Mouse (Mus musculus) midbrain, embryonic 14.5 days (tissue): ENCODE results near the gene Hexim2. TPM values are rescaled to one million over a fixed set of nuclear protein-coding genes. Genes with fewer than 3 reads are reported as not detected.

Experiments
- ATAC-seq: fragments of 200-750 bp; cut with Nextera tagmentation; 2 replicates; pipeline ENCODE4 v1.8.0; 2017; ENCODE audit warnings: moderate number of reproducible peaks, moderate library complexity; ENCODE audit not compliant: low FRiP score, low TSS enrichment
- DNase-seq: peaks from one replicate; pipeline ENCODE4 v3.0.0-alpha.2; 2015
- H3K27ac ChIP-seq: fragments of 300-500 bp; sonication (generic); replicated peaks from 2 replicates; pipeline ENCODE4 v1.5.1; 2014; ENCODE audit warnings: mild to moderate bottlenecking, low read depth, low read length, moderate library complexity
- H3K27me3 ChIP-seq: fragments of 300-500 bp; sonication (generic); 2 replicates; pipeline ENCODE4 v1.6.1; 2014; ENCODE audit warnings: low read length, control low read depth, mixed read lengths; ENCODE audit not compliant: control insufficient read depth, insufficient read depth
- H3K36me3 ChIP-seq: fragments of 300-500 bp; sonication (generic); 2 replicates; pipeline ENCODE4 v1.6.1; 2014; ENCODE audit warnings: low read length, control low read depth; ENCODE audit not compliant: control insufficient read depth, insufficient read depth
- H3K4me1 ChIP-seq: fragments of 300-500 bp; sonication (generic); 2 replicates; pipeline ENCODE4 v1.6.1; 2014; ENCODE audit warnings: mild to moderate bottlenecking, antibody characterized with exemption, low read length, control low read depth; ENCODE audit not compliant: control insufficient read depth, insufficient read depth
- H3K4me2 ChIP-seq: fragments of 300-500 bp; sonication (generic); 2 replicates; pipeline ENCODE4 v1.6.1; 2014; ENCODE audit warnings: mild to moderate bottlenecking, low read length, moderate library complexity
- H3K4me3 ChIP-seq: fragments of 300-500 bp; sonication (generic); replicated peaks from 2 replicates; pipeline ENCODE4 v1.5.1; 2014; ENCODE audit warnings: low read depth, low read length
- H3K9ac ChIP-seq: fragments of 300-500 bp; sonication (generic); replicated peaks from 2 replicates; pipeline ENCODE4 v1.6.1; 2014; ENCODE audit warnings: mild to moderate bottlenecking, low read length, moderate library complexity
- H3K9me3 ChIP-seq: fragments of 300-500 bp; sonication (generic); 2 replicates; pipeline ENCODE4 v1.6.1; 2016; ENCODE audit warnings: low read length, control low read depth, mixed read lengths; ENCODE audit not compliant: control insufficient read depth
- WGBS: fragments of 180-500 bp; shearing (Covaris S2); extraction: QIAGEN DNeasy Blood & Tissue Kit; methylation state at CpG from one replicate; pipeline ENCODE4 v1.1.7; 2014; 5-methylcytosine and 5-hydroxymethylcytosine counted together
- polyA plus RNA-seq: library from polyadenylated mRNA; unstranded; fragments of >200 nt; fragmentation: Nextera tagmentation; extraction: Ambion mirVana; gene quantifications from 2 replicates; pipeline ENCODE4 v1.2.1, GENCODE M21; 2014

Hexim2 gene
- polyA plus RNA-seq, 1 experiment from 2014 or later: 22.9 TPM

- Histone ChIP-seq H3K9me3 (no peaks in the 10 kb centered on the region), H3K36me3 (no peaks in the 10 kb centered on the region), H3K4me3 (no peak overlapping the region), H3K4me1 (peaks cover 4% of the 10 kb centered on the region; the same call in 1 of the 2 replicates), H3K27ac (no peak overlapping the region), H3K9ac (no peak overlapping the region), H3K27me3 (peaks cover 14% of the 10 kb centered on the region), H3K4me2 (no peak overlapping the region)
- ATAC-seq (no peak), DNase-seq (no peak)
- 88% methylated on average over 6 of the region's 6 CpGs for WGBS
Observed at GRCm38 (mm10) chr11:103105810-103106209, 26.4 kb upstream of the Hexim2 start.

DNA sequence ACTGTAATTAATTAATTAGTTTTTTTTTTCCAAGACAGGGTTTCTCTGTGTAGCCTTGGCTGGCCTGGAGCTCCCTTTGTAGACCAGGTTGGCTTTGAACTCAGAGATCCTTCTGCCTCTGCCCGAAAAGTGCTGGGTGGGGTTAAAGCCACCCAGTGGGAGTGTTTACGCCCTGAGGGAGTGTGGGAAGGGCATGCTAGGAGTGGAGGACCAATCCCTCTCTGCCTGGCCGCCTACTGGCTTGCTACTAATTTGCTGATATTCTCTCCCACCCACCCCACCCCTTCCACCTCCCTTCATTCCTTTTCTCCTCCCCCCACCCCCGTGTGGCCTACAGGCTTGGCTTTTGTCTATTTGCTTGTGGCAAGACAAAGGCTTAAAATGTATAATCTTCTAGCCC is 25.8 kb upstream of the Hexim2 start:
- Histone ChIP-seq H3K4me1 (peaks cover 6% of the 10 kb centered on the region), H3K9me3 (no peaks in the 10 kb centered on the region), H3K4me3 (no peak overlapping the region), H3K36me3 (no peaks in the 10 kb centered on the region), H3K27ac (no peak overlapping the region), H3K27me3 (peaks cover 14% of the 10 kb centered on the region), H3K9ac (no peak overlapping the region), H3K4me2 (no peak overlapping the region)
- DNase-seq (no peak), ATAC-seq (no peak)
- 72% methylated on average over 4 of the region's 4 CpGs for WGBS

GRCm38 (mm10) chr11:103111301-103111700 is 20.9 kb upstream of the Hexim2 start:
- H3K36me3 ChIP-seq: no peaks in the 10 kb centered on the region
- ATAC-seq: no peak
- H3K4me3 ChIP-seq: no peak overlapping the region
- 19% methylated on average over 10 of the region's 10 CpGs for WGBS
- H3K4me1 ChIP-seq: peaks cover 23% of the 10 kb centered on the region
- H3K4me2 ChIP-seq: peak overlapping the region; percentile 52
- H3K27ac ChIP-seq: no peak overlapping the region
- no peaks in the 10 kb centered on the region for H3K9me3 ChIP-seq
- DNase-seq: no peak
- peaks cover 26% of the 10 kb centered on the region for H3K27me3 ChIP-seq
- no peak overlapping the region for H3K9ac ChIP-seq

DNA sequence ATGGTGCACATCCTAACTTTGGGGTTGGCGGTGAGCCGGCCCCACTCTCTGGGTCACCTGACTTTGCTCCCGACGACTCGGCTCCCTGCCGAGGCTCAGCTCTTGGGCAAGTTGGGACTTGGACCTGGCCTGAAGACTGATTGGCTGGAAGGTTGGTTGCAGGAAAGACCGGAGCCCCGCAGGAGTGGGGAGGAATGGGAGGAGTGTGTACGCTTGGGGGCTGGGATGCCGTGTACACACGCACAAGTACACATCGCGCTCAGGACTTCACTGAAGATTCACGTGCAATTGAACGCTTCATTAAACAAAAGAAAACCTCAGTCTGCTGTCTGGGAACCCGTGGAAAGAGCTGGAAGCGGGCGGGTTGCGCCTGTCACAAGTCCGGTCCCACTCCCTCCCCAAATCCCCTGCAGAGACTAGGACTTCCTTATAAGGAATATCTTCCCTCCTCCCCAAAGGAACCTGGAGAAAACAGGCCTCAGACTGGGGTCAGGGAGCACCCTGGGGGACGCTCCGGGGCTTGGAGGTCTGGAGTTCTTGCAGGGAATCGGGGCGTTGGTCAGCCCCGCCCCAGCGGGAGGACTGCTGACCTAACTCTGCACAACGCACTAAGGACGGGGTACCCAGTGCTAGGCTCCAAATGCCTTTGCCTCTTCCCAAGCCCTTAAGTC is 20.2 kb upstream of the Hexim2 start:
- H3K27ac ChIP-seq: no peak overlapping the region
- peak overlapping the region; percentile 39; the same call in 1 of the 2 replicates for H3K9ac ChIP-seq
- H3K36me3 ChIP-seq: no peaks in the 10 kb centered on the region
- peak overlapping the region; percentile 52 for H3K4me2 ChIP-seq
- peaks cover 26% of the 10 kb centered on the region for H3K27me3 ChIP-seq
- peaks cover 25% of the 10 kb centered on the region for H3K4me1 ChIP-seq
- DNase-seq: peak; percentile 40
- peak overlapping the region; percentile 25 for H3K4me3 ChIP-seq
- WGBS: 2% methylated on average over 28 of the region's 28 CpGs
- no peak for ATAC-seq
- H3K9me3 ChIP-seq: no peaks in the 10 kb centered on the region

DNA sequence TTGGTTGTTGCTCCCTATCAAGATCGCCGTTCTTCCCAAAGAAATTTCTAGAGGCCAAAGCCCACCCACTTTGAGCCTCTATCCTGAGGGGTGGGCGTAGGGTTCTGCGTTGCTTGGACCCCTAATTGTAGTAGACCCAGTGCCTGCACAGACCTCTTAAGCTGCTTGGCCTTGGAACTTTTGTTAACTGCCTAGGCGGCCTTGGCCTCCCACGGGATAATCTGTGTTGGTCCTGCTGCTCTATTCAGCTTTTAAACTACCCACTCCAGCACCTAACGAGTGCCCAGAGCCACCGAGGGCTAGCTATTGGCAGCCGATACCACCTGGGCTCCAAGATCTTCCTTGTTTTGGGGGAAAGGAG is 19.7 kb upstream of the Hexim2 start:
- no peak for DNase-seq
- H3K27me3 ChIP-seq: peaks cover 26% of the 10 kb centered on the region

DNA sequence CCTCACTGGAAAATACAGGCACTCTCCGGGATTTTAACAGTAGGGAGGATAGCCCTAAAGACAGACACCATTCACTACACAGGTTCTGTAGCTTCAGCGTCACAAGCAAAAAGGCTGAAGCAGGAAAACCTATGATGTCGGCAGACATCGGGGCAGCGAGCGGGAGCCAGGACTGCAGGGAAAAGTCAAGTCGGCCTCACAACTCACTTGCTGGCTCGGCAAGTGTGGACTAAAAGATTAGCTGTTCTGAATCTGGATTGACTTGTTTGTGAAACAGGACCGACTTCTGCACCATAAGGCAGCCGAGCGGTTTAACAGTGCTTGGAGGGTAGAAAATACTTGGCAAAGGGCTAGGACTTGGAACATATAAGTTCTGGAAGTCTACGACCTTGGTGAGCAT is 19.2 kb upstream of the Hexim2 start:
- Histone ChIP-seq H3K4me2 (no peak overlapping the region; the same call in 1 of the 2 replicates), H3K9me3 (no peaks in the 10 kb centered on the region), H3K9ac (no peak overlapping the region), H3K36me3 (no peaks in the 10 kb centered on the region), H3K4me1 (peaks cover 31% of the 10 kb centered on the region), H3K27me3 (peaks cover 26% of the 10 kb centered on the region), H3K27ac (no peak overlapping the region), H3K4me3 (no peak overlapping the region)
- no peak for DNase-seq
- no peak for ATAC-seq
- WGBS: 27% methylated on average over 12 of the region's 12 CpGs

More for the DNA sequence above, 19.7 kb upstream of the Hexim2 start:
- Histone ChIP-seq H3K4me3 (peak overlapping the region; percentile 25; the same call in 1 of the 2 replicates), H3K4me2 (peak overlapping the region; percentile 52), H3K9ac (peak overlapping the region; percentile 39; the same call in 1 of the 2 replicates), H3K9me3 (no peaks in the 10 kb centered on the region), H3K27ac (no peak overlapping the region), H3K4me1 (peaks cover 30% of the 10 kb centered on the region), H3K36me3 (no peaks in the 10 kb centered on the region)
- ATAC-seq: no peak
- 6% methylated on average over 9 of the region's 9 CpGs for WGBS

DNA sequence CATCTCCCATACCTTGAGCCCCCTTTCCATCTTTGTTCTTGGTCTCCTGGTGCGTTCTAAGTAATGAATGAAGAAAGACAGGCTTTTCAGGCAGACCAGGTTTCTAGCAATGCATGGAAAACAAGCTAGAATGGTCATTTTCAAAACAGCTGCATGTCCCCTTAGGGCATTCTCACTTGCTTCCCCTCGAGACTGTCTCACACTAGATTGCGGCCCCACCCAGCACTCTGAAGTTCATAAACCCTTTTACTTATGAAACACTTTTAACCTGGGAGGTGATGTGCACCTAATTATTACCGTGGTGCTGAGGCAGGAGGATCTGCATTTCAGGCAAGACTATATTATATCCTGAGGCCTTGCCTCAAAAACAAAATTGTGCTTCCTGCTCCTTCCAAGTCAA is 18.5 kb upstream of the Hexim2 start:
- H3K27ac ChIP-seq: no peak overlapping the region
- 83% methylated on average over 4 of the region's 4 CpGs for WGBS
- DNase-seq (no peak), ATAC-seq (no peak)
- H3K27me3 ChIP-seq: peaks cover 26% of the 10 kb centered on the region
- no peak overlapping the region for H3K9ac ChIP-seq
- no peaks in the 10 kb centered on the region for H3K36me3 ChIP-seq
- H3K4me1 ChIP-seq: peaks cover 39% of the 10 kb centered on the region
- no peak overlapping the region for H3K4me3 ChIP-seq
- H3K4me2 ChIP-seq: no peak overlapping the region
- H3K9me3 ChIP-seq: no peaks in the 10 kb centered on the region

- DNase-seq: no peak
- H3K4me3 ChIP-seq: peak overlapping the region; percentile 55
- H3K27ac ChIP-seq: no peak overlapping the region
- H3K4me2 ChIP-seq: peak overlapping the region; percentile 71
- no peaks in the 10 kb centered on the region for H3K9me3 ChIP-seq
- H3K36me3 ChIP-seq: no peaks in the 10 kb centered on the region
- peaks cover 42% of the 10 kb centered on the region for H3K4me1 ChIP-seq
- no peak for ATAC-seq
- WGBS: 85% methylated on average over 11 of the region's 11 CpGs
- H3K9ac ChIP-seq: peak overlapping the region; percentile 73; the same call in 1 of the 2 replicates
- H3K27me3 ChIP-seq: peaks cover 26% of the 10 kb centered on the region
Observed at GRCm38 (mm10) chr11:103114270-103114943, 17.8 kb upstream of the Hexim2 start.
